Comparison of ENCODE assay signal across 18 mouse cellular contexts in the genomic region with DNA sequence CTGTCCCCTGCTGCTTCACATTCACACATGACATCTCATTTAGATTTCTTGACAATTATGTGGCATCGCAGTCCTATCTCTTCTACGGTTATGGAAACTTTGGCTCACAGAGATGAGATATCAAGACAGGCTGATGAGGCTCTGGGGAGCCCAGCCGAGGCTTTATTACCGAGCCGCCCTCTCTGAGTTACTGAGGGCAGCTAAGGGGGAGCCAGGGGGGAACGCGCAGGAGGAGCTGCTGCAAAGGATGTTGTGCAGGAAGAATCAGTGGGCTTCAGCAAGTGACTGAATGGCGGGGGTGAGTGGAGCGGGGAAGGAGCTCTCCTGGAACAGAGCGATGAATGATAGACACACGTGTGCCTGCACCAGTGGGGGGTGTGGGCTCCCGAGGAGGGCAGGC.
DNase-seq lines count a peak whose midpoint lies in the region; ATAC-seq and TF ChIP-seq lines count a peak whose summit lies in the region.
"Had no signal": no experiment of that assay in that cellular context is flagged by ENCODE, and none has a peak within 500 bp of the region (broad histone marks: within the 10 kb centered on the region; RNA-seq: fewer than 3 reads in every experiment).

No protein-coding gene starts in this region.

- 0 out of 2 replicates have a peak, but pooled peaks have one; percentile 19 for ATAC-seq in forebrain, embryonic 13.5 days
- ATAC-seq in forebrain, embryonic 12.5 days (ENCODE audit: low FRiP score): no peak
- ATAC-seq in midbrain, embryonic 14.5 days (ENCODE audit: low FRiP score, low TSS enrichment): no peak
- ATAC-seq in midbrain, embryonic 11.5 days (ENCODE audit: low FRiP score): no peak
- peak; percentile 15; the same call in 1 of the 2 replicates for ATAC-seq in hindbrain, postnatal 0 days
- ATAC-seq in neural tube, embryonic 15.5 days (ENCODE audit: low FRiP score): peak; percentile 75
- ATAC-seq: activated CD4-positive, CD25-positive, alpha-beta regulatory T cell, adult 4 months; intestine, postnatal 0 days; liver, embryonic 12.5 days had no signal

- H3K4me1 ChIP-seq in forebrain, embryonic 13.5 days: no peaks in the 10 kb centered on the region
- H3K4me1 ChIP-seq in forebrain, embryonic 12.5 days: no peaks in the 10 kb centered on the region
- H3K4me1 ChIP-seq in midbrain, embryonic 14.5 days (ENCODE audit: control insufficient read depth, insufficient read depth, low read length): no peaks in the 10 kb centered on the region
- H3K4me1 ChIP-seq in midbrain, embryonic 11.5 days (ENCODE audit: control insufficient read depth, insufficient read depth, low read length): no peaks in the 10 kb centered on the region
- H3K4me1 ChIP-seq in hindbrain, postnatal 0 days (ENCODE audit: insufficient read depth, low read length): no peaks in the 10 kb centered on the region
- peaks cover 13% of the 10 kb centered on the region for H3K4me1 ChIP-seq in neural tube, embryonic 15.5 days
- H3K4me1 ChIP-seq: liver, embryonic 12.5 days; lung, embryonic 15.5 days; stomach, embryonic 15.5 days had no signal

- no peaks in the 10 kb centered on the region for H3K27me3 ChIP-seq in forebrain, embryonic 13.5 days
- H3K27me3 ChIP-seq in forebrain, embryonic 12.5 days: no peaks in the 10 kb centered on the region
- H3K27me3 ChIP-seq in midbrain, embryonic 14.5 days (ENCODE audit: control insufficient read depth, insufficient read depth, low read length): no peaks in the 10 kb centered on the region
- no peaks in the 10 kb centered on the region for H3K27me3 ChIP-seq in midbrain, embryonic 11.5 days (ENCODE audit: control insufficient read depth, insufficient read depth, low read length)
- H3K27me3 ChIP-seq in hindbrain, postnatal 0 days (ENCODE audit: insufficient read depth, low read length): no peaks in the 10 kb centered on the region
- H3K27me3 ChIP-seq in neural tube, embryonic 15.5 days (replicated peaks): no peaks in the 10 kb centered on the region
- H3K27me3 ChIP-seq: liver, embryonic 12.5 days; lung, embryonic 15.5 days; stomach, embryonic 15.5 days had no signal

- H3K9me3 ChIP-seq in forebrain, embryonic 13.5 days (replicated peaks): no peaks in the 10 kb centered on the region
- no peaks in the 10 kb centered on the region for H3K9me3 ChIP-seq in forebrain, embryonic 12.5 days
- H3K9me3 ChIP-seq in midbrain, embryonic 14.5 days (ENCODE audit: control insufficient read depth, low read length): no peaks in the 10 kb centered on the region
- no peaks in the 10 kb centered on the region for H3K9me3 ChIP-seq in midbrain, embryonic 11.5 days (ENCODE audit: control insufficient read depth, low read length)
- no peaks in the 10 kb centered on the region for H3K9me3 ChIP-seq in hindbrain, postnatal 0 days (ENCODE audit: low read length)
- H3K9me3 ChIP-seq in neural tube, embryonic 15.5 days (replicated peaks): no peaks in the 10 kb centered on the region
- H3K9me3 ChIP-seq: limb, embryonic 10.5 days; liver, embryonic 12.5 days; lung, embryonic 15.5 days; stomach, embryonic 15.5 days had no signal

- no peaks in the 10 kb centered on the region for H3K36me3 ChIP-seq in forebrain, embryonic 13.5 days (ENCODE audit: poor library complexity, severe bottlenecking)
- H3K36me3 ChIP-seq in forebrain, embryonic 12.5 days (replicated peaks): no peaks in the 10 kb centered on the region
- no peaks in the 10 kb centered on the region for H3K36me3 ChIP-seq in midbrain, embryonic 14.5 days (ENCODE audit: control insufficient read depth, insufficient read depth, low read length)
- no peaks in the 10 kb centered on the region for H3K36me3 ChIP-seq in midbrain, embryonic 11.5 days (ENCODE audit: control insufficient read depth, insufficient read depth, low read length)
- H3K36me3 ChIP-seq in hindbrain, postnatal 0 days (ENCODE audit: insufficient read depth, low read length): no peaks in the 10 kb centered on the region
- no peaks in the 10 kb centered on the region for H3K36me3 ChIP-seq in neural tube, embryonic 15.5 days
- H3K36me3 ChIP-seq: limb, embryonic 10.5 days; liver, embryonic 12.5 days; lung, embryonic 15.5 days; stomach, embryonic 15.5 days had no signal

- H3K4me3 ChIP-seq in forebrain, embryonic 13.5 days: no peak overlapping the region
- H3K4me3 ChIP-seq in forebrain, embryonic 12.5 days (replicated peaks): no peak overlapping the region
- H3K4me3 ChIP-seq in midbrain, embryonic 14.5 days (replicated peaks; ENCODE audit: low read depth, low read length): no peak overlapping the region
- no peak overlapping the region for H3K4me3 ChIP-seq in midbrain, embryonic 11.5 days (ENCODE audit: low read depth, low read length)
- H3K4me3 ChIP-seq in hindbrain, postnatal 0 days (ENCODE audit: low read length): no peak overlapping the region
- no peak overlapping the region for H3K4me3 ChIP-seq in neural tube, embryonic 15.5 days (replicated peaks)
- H3K4me3 ChIP-seq: limb, embryonic 10.5 days; liver, embryonic 12.5 days; lung, embryonic 15.5 days; stomach, embryonic 15.5 days had no signal

- H3K4me2 ChIP-seq in forebrain, embryonic 13.5 days: no peak overlapping the region
- H3K4me2 ChIP-seq in forebrain, embryonic 12.5 days: no peak overlapping the region
- H3K4me2 ChIP-seq in midbrain, embryonic 14.5 days (ENCODE audit: low read length): no peak overlapping the region
- no peak overlapping the region for H3K4me2 ChIP-seq in midbrain, embryonic 11.5 days
- no peak overlapping the region for H3K4me2 ChIP-seq in hindbrain, postnatal 0 days (ENCODE audit: low read depth, low read length)
- peak overlapping the region; percentile 25 for H3K4me2 ChIP-seq in neural tube, embryonic 15.5 days
- H3K4me2 ChIP-seq: liver, embryonic 12.5 days; lung, embryonic 15.5 days; stomach, embryonic 15.5 days had no signal

- H3K9ac ChIP-seq in forebrain, embryonic 13.5 days: no peak overlapping the region
- H3K9ac ChIP-seq in forebrain, embryonic 12.5 days: no peak overlapping the region
- no peak overlapping the region for H3K9ac ChIP-seq in midbrain, embryonic 14.5 days (replicated peaks; ENCODE audit: low read length)
- H3K9ac ChIP-seq in midbrain, embryonic 11.5 days (ENCODE audit: low read length): no peak overlapping the region
- no peak overlapping the region for H3K9ac ChIP-seq in hindbrain, postnatal 0 days (replicated peaks; ENCODE audit: low read length)
- H3K9ac ChIP-seq in neural tube, embryonic 15.5 days (replicated peaks): no peak overlapping the region
- H3K9ac ChIP-seq: liver, embryonic 12.5 days; lung, embryonic 15.5 days; stomach, embryonic 15.5 days had no signal

- no peak overlapping the region for H3K27ac ChIP-seq in forebrain, embryonic 13.5 days
- H3K27ac ChIP-seq in forebrain, embryonic 12.5 days: no peak overlapping the region
- no peak overlapping the region for H3K27ac ChIP-seq in midbrain, embryonic 14.5 days (replicated peaks; ENCODE audit: low read depth, low read length)
- H3K27ac ChIP-seq in midbrain, embryonic 11.5 days (ENCODE audit: low read depth, low read length): no peak overlapping the region
- H3K27ac ChIP-seq in hindbrain, postnatal 0 days: no peak overlapping the region
- peak overlapping the region; percentile 41; the same call in 1 of the 2 replicates for H3K27ac ChIP-seq in neural tube, embryonic 15.5 days (replicated peaks)
- H3K27ac ChIP-seq: limb, embryonic 10.5 days; liver, embryonic 12.5 days; lung, embryonic 15.5 days; stomach, embryonic 15.5 days had no signal

- no peak for TF ChIP-seq CTCF in hindbrain, postnatal 0 days (IDR thresholded peaks at IDR 0.05; ENCODE audit: low read depth)

- WGBS in forebrain, embryonic 13.5 days: 57% methylated on average over 12 of the region's 12 CpGs
- WGBS in forebrain, embryonic 12.5 days: 74% methylated on average over 12 of the region's 12 CpGs
- WGBS in midbrain, embryonic 14.5 days: 56% methylated on average over 12 of the region's 12 CpGs
- 82% methylated on average over 12 of the region's 12 CpGs for WGBS in midbrain, embryonic 11.5 days
- 38% methylated on average over 12 of the region's 12 CpGs for WGBS in hindbrain, postnatal 0 days
- 30% methylated on average over 12 of the region's 12 CpGs for WGBS in neural tube, embryonic 15.5 days

- peak; percentile 30 for DNase-seq in midbrain, embryonic 14.5 days
- DNase-seq in midbrain, embryonic 11.5 days (ENCODE audit: low spot score, missing footprints): no peak
- no peak for DNase-seq in hindbrain, postnatal 0 days (ENCODE audit: low spot score)
- no peak for DNase-seq in c-Kit-positive CD71-positive TER-119-positive erythroid progenitor cells, embryonic 14.5 days (ENCODE audit: low spot score)
- no peak for DNase-seq in kidney, adult 8-10 months
- DNase-seq: cerebellum, adult 2 months; gastrocnemius, postnatal 14 days; heart, postnatal 10 days; kidney, postnatal 10 days had no signal

Comparison
In these comparisons a context has a peak if more than half of its experiments do, and no peak if none do; other contexts are left out.
1. ATAC-seq: peak in forebrain, embryonic 13.5 days (single experiment), hindbrain, postnatal 0 days (single experiment) and neural tube, embryonic 15.5 days (single experiment); none in forebrain, embryonic 12.5 days (single experiment), midbrain, embryonic 14.5 days (single experiment) and midbrain, embryonic 11.5 days (single experiment).